Mouse (Mus musculus) retina, postnatal 1 day (tissue): ENCODE measurements around the gene Hs2st1.
A peak's percentile ranks its signal among the peaks of the same experiment; 100 is the strongest.

Experiments used
- DNase-seq: peaks from one replicate; pipeline ENCODE4 v3.0.0-alpha.2; 2012

Gene Hs2st1

GRCm38 (mm10) chr3:144550036-144550435, 19.9 kb downstream of the Hs2st1 start:
- no peak for DNase-seq

GRCm38 (mm10) chr3:144548186-144548845, 21.7 kb downstream of the Hs2st1 start:
- no peak for DNase-seq

GRCm38 (mm10) chr3:144546490-144546889, 23.5 kb downstream of the Hs2st1 start:
- DNase-seq = no peak

- DNase-seq = no peak
These were observed 24.1 kb downstream of the Hs2st1 start for GRCm38 (mm10) chr3:144545832-144546231.

- no peak for DNase-seq
These were observed 24.8 kb downstream of the Hs2st1 start for GRCm38 (mm10) chr3:144545152-144545551.

- no peak for DNase-seq
These were observed 28.0 kb downstream of the Hs2st1 start for GRCm38 (mm10) chr3:144541906-144542438.

- DNase-seq = no peak
These were observed 29.2 kb downstream of the Hs2st1 start for GRCm38 (mm10) chr3:144540805-144541204.

GRCm38 (mm10) chr3:144539051-144539450, 30.9 kb downstream of the Hs2st1 start:
- DNase-seq = no peak

GRCm38 (mm10) chr3:144537078-144537855, 32.7 kb downstream of the Hs2st1 start:
- no peak for DNase-seq

- no peak for DNase-seq
These were observed 34.9 kb downstream of the Hs2st1 start for GRCm38 (mm10) chr3:144535056-144535455.

GRCm38 (mm10) chr3:144531023-144531422, 39.0 kb downstream of the Hs2st1 start:
- no peak for DNase-seq

GRCm38 (mm10) chr3:144527918-144528317, 42.1 kb downstream of the Hs2st1 start:
- DNase-seq = no peak

GRCm38 (mm10) chr3:144519581-144520272, 50.3 kb downstream of the Hs2st1 start:
- peak; percentile 58 for DNase-seq

GRCm38 (mm10) chr3:144518917-144519316, 51.1 kb downstream of the Hs2st1 start:
- no peak for DNase-seq

- no peak for DNase-seq
These were observed 54.7 kb downstream of the Hs2st1 start for GRCm38 (mm10) chr3:144515286-144515685.

- DNase-seq = no peak
These were observed 55.9 kb downstream of the Hs2st1 start for GRCm38 (mm10) chr3:144514122-144514505.

GRCm38 (mm10) chr3:144513169-144514121, 56.5 kb downstream of the Hs2st1 start:
- DNase-seq = no peak

GRCm38 (mm10) chr3:144510724-144511123, 59.3 kb downstream of the Hs2st1 start:
- no peak for DNase-seq

- no peak for DNase-seq
These were observed 61.6 kb downstream of the Hs2st1 start for GRCm38 (mm10) chr3:144508342-144508741.

GRCm38 (mm10) chr3:144507885-144508284, 62.1 kb downstream of the Hs2st1 start:
- no peak for DNase-seq

- peak; percentile 59 for DNase-seq
These were observed 63.8 kb downstream of the Hs2st1 start for GRCm38 (mm10) chr3:144506213-144506612.

GRCm38 (mm10) chr3:144501930-144502329, 68.1 kb downstream of the Hs2st1 start:
- DNase-seq = peak; percentile 69
